Mouse (Mus musculus) erythroblast, embryonic 14.5 days (primary cell): Measurements from ENCODE around the gene Garnl3. TPM values are rescaled to one million over a fixed set of nuclear protein-coding genes. Genes with fewer than 3 reads are reported as not detected.
A peak's percentile ranks its signal among the peaks of the same experiment; 100 is the strongest.

Experiments
- H3K27me3 ChIP-seq: 2 replicates; pipeline ENCODE4 v1.6.1; 2012; ENCODE audit warnings: inconsistent platforms; ENCODE audit not compliant: control insufficient read depth
- H3K36me3 ChIP-seq: 2 replicates; pipeline ENCODE4 v1.6.1; 2012; ENCODE audit warnings: mild to moderate bottlenecking, inconsistent platforms; ENCODE audit not compliant: control insufficient read depth
- H3K4me1 ChIP-seq: 2 replicates; pipeline ENCODE4 v1.6.1; 2012; ENCODE audit warnings: inconsistent platforms; ENCODE audit not compliant: control insufficient read depth
- H3K4me3 ChIP-seq: replicated peaks from 2 replicates; pipeline ENCODE3; 2012; ENCODE audit warnings: moderate library complexity, mild to moderate bottlenecking, inconsistent platforms
- H3K9me3 ChIP-seq: 2 replicates; pipeline ENCODE4 v1.6.1; 2012; ENCODE audit warnings: low read length, inconsistent platforms, mixed read lengths; ENCODE audit not compliant: control insufficient read depth
- GATA1 ChIP-seq: IDR thresholded peaks from 2 replicates; pipeline ENCODE4 v1.6.1; 2012; ENCODE audit warnings: low read length, inconsistent platforms, mixed read lengths
- TAL1 ChIP-seq: IDR thresholded peaks from 3 replicates; pipeline ENCODE4 v1.6.1; 2012; ENCODE audit warnings: low read length, inconsistent platforms, mixed read lengths
- polyA plus RNA-seq: library from polyadenylated mRNA; stranded (reverse); fragments of >175 nt; gene quantifications from 2 replicates; pipeline ENCODE4 v1.2.3, GENCODE M21; 2012

The Garnl3 gene
- polyA plus RNA-seq, 1 experiment, result not detected

DNA sequence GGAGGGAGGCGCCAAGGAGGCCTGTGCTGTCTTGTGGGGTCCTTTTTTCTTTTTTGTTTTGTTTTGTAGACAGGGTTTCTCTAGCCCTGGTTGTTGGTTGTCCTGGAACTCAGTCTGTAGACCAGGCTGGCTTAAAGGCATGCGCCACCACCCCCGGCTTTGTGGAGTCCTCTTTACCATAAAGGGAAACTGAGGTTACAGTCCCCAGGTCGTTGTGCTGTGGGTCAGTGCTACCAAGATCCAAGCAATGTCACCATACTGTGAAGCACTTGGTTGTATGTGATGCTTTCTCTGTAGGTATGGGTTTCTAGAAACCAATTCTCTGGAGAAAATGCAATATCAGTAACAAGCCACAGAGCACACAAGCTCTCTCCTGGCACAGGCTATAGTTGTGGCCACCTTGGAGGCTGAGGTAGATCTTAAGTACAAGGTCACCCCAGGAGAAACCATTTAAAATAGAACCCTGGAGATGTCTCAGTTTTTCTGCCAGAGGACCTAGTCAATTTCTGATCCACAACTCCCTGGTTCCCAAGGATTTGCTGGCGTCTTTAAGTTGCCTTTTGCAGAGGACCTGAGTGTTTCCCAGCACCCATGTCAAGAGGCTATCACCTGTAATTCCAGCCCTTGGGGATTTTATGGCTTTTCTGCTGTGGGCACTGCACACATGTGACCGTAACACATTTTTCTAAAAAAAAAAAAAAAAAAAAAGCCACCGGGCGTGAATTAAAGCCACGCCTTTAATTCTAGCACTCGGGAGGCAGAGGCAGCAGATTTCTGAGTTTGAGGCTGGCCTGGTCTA is 166.6 kb downstream of the Garnl3 start:
- peaks cover 81% of the 10 kb centered on the region for H3K4me1 ChIP-seq
- no peak for TF ChIP-seq GATA1
- no peak for TF ChIP-seq TAL1
- H3K4me3 ChIP-seq, result no peak overlapping the region
- peaks cover 32% of the 10 kb centered on the region for H3K36me3 ChIP-seq
- no peaks in the 10 kb centered on the region for H3K9me3 ChIP-seq
- no peaks in the 10 kb centered on the region for H3K27me3 ChIP-seq

DNA sequence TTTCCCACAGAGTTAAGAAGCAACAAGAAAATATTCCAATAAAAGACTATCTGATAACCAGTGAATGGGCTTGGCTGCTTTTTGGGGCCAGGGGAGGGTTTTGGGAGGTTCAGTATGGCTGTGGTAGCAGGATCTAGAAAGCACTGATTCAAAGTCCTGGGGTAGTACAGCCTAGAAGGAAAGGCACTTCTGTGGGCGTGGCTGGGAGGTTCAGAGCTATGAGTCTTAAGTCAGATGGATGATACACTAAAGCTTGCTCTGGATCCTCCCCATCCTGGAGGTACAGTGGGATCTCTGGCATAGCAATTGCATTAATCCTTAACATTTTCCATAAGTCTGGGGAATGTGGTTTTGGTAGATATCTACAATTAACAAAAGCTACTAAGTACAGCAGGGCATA is 167.5 kb downstream of the Garnl3 start:
- TF ChIP-seq TAL1 (no peak), GATA1 (no peak)
- Histone ChIP-seq H3K9me3 (no peaks in the 10 kb centered on the region), H3K4me3 (peak overlapping the region; percentile 75), H3K27me3 (no peaks in the 10 kb centered on the region), H3K4me1 (peaks cover 81% of the 10 kb centered on the region), H3K36me3 (peaks cover 32% of the 10 kb centered on the region)

DNA sequence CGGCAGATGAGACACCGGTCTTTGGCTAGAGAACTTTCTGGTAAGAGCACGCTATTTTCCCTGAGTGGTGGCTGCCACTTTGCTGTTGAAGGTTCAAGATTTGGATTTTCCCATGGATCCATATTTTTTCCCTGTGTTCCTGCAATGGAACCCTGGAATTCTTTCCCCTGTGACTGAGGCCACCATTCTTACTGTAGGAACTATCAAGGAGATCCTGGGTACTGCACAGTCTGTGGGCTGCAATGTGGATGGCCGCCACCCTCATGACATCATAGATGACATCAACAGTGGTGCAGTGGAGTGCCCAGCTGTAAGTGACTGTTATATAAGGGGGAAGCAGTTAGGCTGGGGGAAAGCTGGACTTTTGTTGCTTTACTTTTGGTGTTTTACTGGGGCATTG is 167.9 kb downstream of the Garnl3 start:
- peak overlapping the region; percentile 75 for H3K4me3 ChIP-seq
- H3K4me1 ChIP-seq, result peaks cover 81% of the 10 kb centered on the region
- TF ChIP-seq GATA1 (no peak), TAL1 (no peak)
- H3K36me3 ChIP-seq, result peaks cover 32% of the 10 kb centered on the region
- H3K27me3 ChIP-seq, result no peaks in the 10 kb centered on the region
- H3K9me3 ChIP-seq, result no peaks in the 10 kb centered on the region

DNA sequence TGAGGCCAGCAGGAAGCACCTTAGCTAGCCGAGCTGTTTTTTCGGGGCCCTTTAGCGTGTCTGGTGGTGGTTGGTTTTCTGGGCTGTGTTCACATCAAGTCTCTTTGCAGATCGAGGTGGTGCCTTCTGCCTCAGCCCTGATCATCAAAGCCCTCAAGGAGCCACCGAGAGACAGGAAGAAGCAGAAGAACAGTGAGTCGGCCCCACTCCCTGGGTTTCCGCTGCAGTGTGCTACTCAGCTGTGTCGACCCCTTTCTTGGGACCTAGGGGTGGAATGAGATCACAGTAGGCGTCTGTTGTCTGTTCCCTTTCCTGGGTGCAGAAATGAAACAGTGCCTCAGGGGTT is 168.6 kb downstream of the Garnl3 start:
- H3K36me3 ChIP-seq, result peaks cover 32% of the 10 kb centered on the region
- H3K4me1 ChIP-seq, result peaks cover 74% of the 10 kb centered on the region
- no peaks in the 10 kb centered on the region for H3K9me3 ChIP-seq
- peak overlapping the region; percentile 75 for H3K4me3 ChIP-seq
- no peaks in the 10 kb centered on the region for H3K27me3 ChIP-seq
- TF ChIP-seq GATA1, result no peak
- TF ChIP-seq TAL1, result no peak

DNA sequence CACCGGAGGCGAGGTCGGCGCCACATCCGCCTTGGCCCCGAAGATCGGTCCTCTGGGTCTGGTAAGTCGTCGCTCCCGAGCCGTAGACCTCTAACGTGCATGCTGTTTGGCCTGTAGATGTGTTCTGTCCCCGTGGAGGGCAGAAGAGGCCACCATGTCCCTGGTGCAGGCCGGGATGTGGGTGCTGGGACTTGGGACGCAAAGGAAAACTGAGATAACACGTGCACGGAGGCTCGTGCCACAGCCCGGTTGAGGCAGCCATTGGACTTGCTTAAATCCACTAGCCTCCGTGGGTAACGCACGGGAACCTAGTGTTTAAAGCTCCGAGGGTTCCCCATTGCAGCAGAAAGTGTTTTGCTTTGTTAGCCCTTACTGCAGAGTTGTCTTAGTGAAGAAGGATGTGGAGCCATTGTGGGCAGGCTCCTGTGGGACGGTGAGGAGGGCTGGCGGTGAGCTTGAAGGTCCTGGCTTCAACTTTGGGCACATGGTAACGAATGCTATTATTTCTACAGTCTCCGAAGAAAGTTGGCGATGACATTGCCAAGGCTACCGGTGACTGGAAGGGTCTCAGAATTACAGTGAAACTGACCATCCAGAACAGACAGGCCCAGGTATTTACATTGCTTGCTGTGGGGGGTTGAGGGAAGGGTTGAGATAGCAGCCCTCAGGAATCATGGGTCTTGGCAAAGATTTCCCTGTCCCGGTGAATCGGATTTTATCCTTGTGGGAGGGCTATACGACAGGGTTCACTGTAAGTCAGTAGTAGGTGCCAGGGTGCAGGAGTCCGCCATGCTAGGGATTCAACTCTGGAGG is 169.2 kb downstream of the Garnl3 start:
- no peaks in the 10 kb centered on the region for H3K9me3 ChIP-seq
- H3K4me1 ChIP-seq, result peaks cover 68% of the 10 kb centered on the region
- peaks cover 32% of the 10 kb centered on the region for H3K36me3 ChIP-seq
- no peaks in the 10 kb centered on the region for H3K27me3 ChIP-seq
- no peak for TF ChIP-seq GATA1
- no peak for TF ChIP-seq TAL1
- H3K4me3 ChIP-seq, result peak overlapping the region; percentile 75

DNA sequence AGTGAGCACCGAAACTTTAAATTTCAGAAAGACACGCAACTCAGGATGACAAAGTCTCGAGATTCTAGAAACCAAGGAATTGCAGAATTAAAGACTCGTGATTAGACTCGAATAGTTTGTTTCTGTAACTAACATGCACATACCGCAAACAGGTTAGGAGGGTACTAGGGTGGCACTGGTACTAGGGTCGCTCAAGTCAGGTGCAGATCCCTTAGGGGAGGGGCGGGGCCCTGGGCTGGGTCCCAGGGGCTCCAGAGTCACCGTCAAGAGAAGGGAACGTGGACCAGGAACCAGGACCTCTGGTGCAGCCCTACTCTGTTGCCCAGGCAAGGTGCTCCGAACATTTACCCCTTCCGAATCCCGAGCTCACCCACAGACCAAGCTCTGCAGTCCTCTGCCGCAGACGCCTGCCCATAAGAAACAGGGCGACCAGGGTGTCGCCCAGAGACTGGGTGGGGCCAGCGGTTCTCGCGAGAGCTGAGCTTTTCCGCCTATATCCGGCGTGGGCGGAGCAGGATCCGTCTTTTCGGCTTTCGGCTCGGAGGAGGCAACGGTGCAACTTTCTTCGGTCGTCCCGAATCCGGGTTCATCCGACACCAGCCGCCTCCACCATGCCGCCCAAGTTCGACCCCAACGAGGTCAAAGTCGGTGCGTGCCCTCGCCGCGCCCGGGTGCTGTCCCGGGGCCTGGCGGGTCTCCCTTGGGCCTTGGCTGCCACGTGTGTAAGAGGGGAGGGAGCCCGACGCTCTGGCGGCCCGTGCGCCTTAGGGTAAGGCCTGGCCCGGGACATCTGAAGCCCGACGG is 170.1 kb downstream of the Garnl3 start, which contains the start of the genes Rpl12 and Lrsam1:
Gene Rpl12 (plus strand): TSS at position 368 of the 804 bp plus-strand sequence.
Gene Lrsam1 (minus strand): TSS at position 423 of the 804 bp plus-strand sequence.
- peak within 1 kb of the TSS; percentile 75 for H3K4me3 ChIP-seq
- H3K36me3 ChIP-seq, result peaks cover 37% of the 10 kb centered on the region
- H3K4me1 ChIP-seq, result peaks cover 59% of the 10 kb centered on the region
- no peaks in the 10 kb centered on the region for H3K9me3 ChIP-seq
- TF ChIP-seq GATA1 (no peak), TAL1 (no peak)
- no peaks in the 10 kb centered on the region for H3K27me3 ChIP-seq

DNA sequence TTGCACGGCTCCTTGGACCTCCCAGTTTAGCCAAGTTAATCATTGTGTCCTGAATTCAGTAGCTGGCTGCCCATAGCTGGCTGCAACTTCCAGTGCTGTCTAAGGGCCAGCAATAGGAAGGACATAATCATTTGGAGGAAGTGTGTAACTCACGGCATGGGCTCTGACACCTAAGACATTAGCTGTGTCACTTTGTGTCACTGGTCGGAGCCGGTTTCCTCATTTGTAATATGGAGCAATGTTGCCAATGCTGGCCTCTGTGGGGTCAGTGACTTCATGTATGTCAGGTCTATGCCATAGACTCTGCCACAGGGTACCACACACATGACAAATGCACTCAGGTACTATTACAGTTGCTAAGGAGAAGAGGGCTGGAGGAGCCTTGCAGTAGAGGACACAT is 171.2 kb downstream of the Garnl3 start:
- Histone ChIP-seq H3K9me3 (no peaks in the 10 kb centered on the region), H3K4me3 (peak overlapping the region; percentile 75), H3K27me3 (no peaks in the 10 kb centered on the region), H3K36me3 (peaks cover 40% of the 10 kb centered on the region), H3K4me1 (peaks cover 49% of the 10 kb centered on the region)
- TF ChIP-seq TAL1 (no peak), GATA1 (no peak)

DNA sequence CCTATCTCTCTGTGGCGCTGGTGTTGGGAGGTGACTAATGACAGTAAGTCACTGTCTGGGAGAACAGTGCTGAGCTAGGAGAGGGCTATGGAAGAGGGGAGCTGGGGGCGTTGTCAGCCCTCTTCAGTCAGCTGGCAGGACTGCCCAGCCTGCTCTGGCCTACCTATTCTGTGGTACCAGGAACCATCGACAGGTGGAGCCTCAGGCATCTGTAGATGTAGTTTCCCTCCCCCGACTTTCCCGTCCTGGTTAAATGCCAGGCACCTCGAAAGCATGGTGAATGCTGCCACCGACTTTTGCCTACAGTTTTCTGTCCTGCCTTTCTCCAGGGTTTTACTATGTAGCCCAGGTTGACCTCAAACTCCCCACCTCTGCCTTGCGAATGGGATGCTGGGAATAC is 174.1 kb downstream of the Garnl3 start:
- no peak overlapping the region for H3K4me3 ChIP-seq
- H3K27me3 ChIP-seq, result no peaks in the 10 kb centered on the region
- peaks cover 35% of the 10 kb centered on the region for H3K36me3 ChIP-seq
- H3K9me3 ChIP-seq, result peaks cover 8% of the 10 kb centered on the region
- TF ChIP-seq TAL1 (no peak), GATA1 (no peak)
- peaks cover 21% of the 10 kb centered on the region for H3K4me1 ChIP-seq
